Mouse (Mus musculus) C2C12 (cell line): ENCODE measurements around the gene Pxdc1.

Source experiments
- CEBPB ChIP-seq: IDR thresholded peaks from one replicate; pipeline ENCODE4 v1.6.1; 2011; ENCODE audit warnings: low read depth, mild to moderate bottlenecking, control low read depth, moderate library complexity
- CTCF ChIP-seq: IDR thresholded peaks from one replicate; pipeline ENCODE4 v1.5.1; 2011; ENCODE audit not compliant: control insufficient read depth, insufficient read depth, insufficient read length
- FOSL1 ChIP-seq: IDR thresholded peaks from one replicate; pipeline ENCODE4 v1.8.0; 2011; ENCODE audit warnings: mild to moderate bottlenecking, low read length; ENCODE audit not compliant: poor library complexity, insufficient read depth, severe bottlenecking
- MAX ChIP-seq: IDR thresholded peaks from one replicate; pipeline ENCODE4 v1.6.1; 2011; ENCODE audit warnings: mild to moderate bottlenecking, control low read depth
- MYOG ChIP-seq: IDR thresholded peaks from one replicate; pipeline ENCODE4 v1.6.1; 2011; ENCODE audit not compliant: control insufficient read depth, insufficient read length; ENCODE audit errors: extremely low read depth
- USF1 ChIP-seq: IDR thresholded peaks from one replicate; pipeline ENCODE4 v1.6.1; 2011; ENCODE audit warnings: low read depth, mild to moderate bottlenecking, control low read depth, moderate library complexity

GRCm38 (mm10) chr13:34700630-34701029 is 47.3 kb upstream of the Pxdc1 start:
- TF ChIP-seq CTCF (no peak), MAX (no peak), MYOG (no peak), USF1 (no peak), CEBPB (no peak), FOSL1 (no peak)
